Mouse (Mus musculus) WW6 (cell line): Measurements from ENCODE around the gene Zfp986.
A peak's percentile ranks its signal among the peaks of the same experiment; 100 is the strongest.
"Not testable (repeated sequence)": the region's sequence is repeated elsewhere in the genome, so short reads cannot be mapped to it uniquely, and the experiment has no call there.

ENCODE experiments used
- DNase-seq: peaks from one replicate; pipeline ENCODE4 v3.0.0-alpha.2; 2013; ENCODE audit warnings: low read depth, low spot score

Gene Zfp986

GRCm38 (mm10) chr4:145868494-145868893 lies at the start of gene Zfp986:
Gene Zfp986, plus strand, starts transcription at chr4:145868794.
- DNase-seq: not testable (repeated sequence)

- DNase-seq: not testable (repeated sequence)
Observed at GRCm38 (mm10) chr4:145819946-145820345, 48.6 kb upstream of the Zfp986 start.

- not testable (repeated sequence) for DNase-seq
Observed at GRCm38 (mm10) chr4:145825606-145826005, 43.0 kb upstream of the Zfp986 start.

- not testable (repeated sequence) for DNase-seq
Observed at GRCm38 (mm10) chr4:145831328-145832062, 37.1 kb upstream of the Zfp986 start.

- DNase-seq: not testable (repeated sequence)
Observed at GRCm38 (mm10) chr4:145836300-145836862, 32.2 kb upstream of the Zfp986 start.

GRCm38 (mm10) chr4:145836863-145837440 lies 31.6 kb upstream of the Zfp986 start:
- peak; percentile 28 for DNase-seq

- DNase-seq: not testable (repeated sequence)
Observed at GRCm38 (mm10) chr4:145846793-145847192, 21.8 kb upstream of the Zfp986 start.

GRCm38 (mm10) chr4:145848183-145848890 lies 20.3 kb upstream of the Zfp986 start:
- not testable (repeated sequence) for DNase-seq

GRCm38 (mm10) chr4:145848891-145849214 lies 19.7 kb upstream of the Zfp986 start:
- DNase-seq: not testable (repeated sequence)

- DNase-seq: not testable (repeated sequence)
Observed at GRCm38 (mm10) chr4:145851421-145851820, 17.2 kb upstream of the Zfp986 start.

GRCm38 (mm10) chr4:145863872-145864271 lies 4.7 kb upstream of the Zfp986 start:
- DNase-seq: peak; percentile 59
